Mouse (Mus musculus): ENCODE measurements around the gene Trio. TPM values are rescaled to one million over a fixed set of nuclear protein-coding genes. Genes with fewer than 3 reads are reported as not detected.

Gene Trio
- polyA plus RNA-seq, 1 experiment from 2014 or later = 14.0 TPM

- Histone ChIP-seq H3K4me1 (replicated peaks; ENCODE audit: control insufficient read depth, insufficient read depth, low read length) (peaks cover 8% of the 10 kb centered on the region; the same call in 1 of the 2 replicates), H3K4me2 (no peak overlapping the region), H3K27me3 (replicated peaks; ENCODE audit: control insufficient read depth, insufficient read depth, low read length) (no peaks in the 10 kb centered on the region), H3K9ac (ENCODE audit: low read depth, low read length) (no peak overlapping the region), H3K27ac (ENCODE audit: low read depth, low read length) (no peak overlapping the region), H3K4me3 (ENCODE audit: low read depth, low read length) (no peak overlapping the region), H3K9me3 (ENCODE audit: control insufficient read depth, low read length) (no peaks in the 10 kb centered on the region), H3K36me3 (ENCODE audit: control insufficient read depth, insufficient read depth, low read length) (no peaks in the 10 kb centered on the region; the same call in 1 of the 2 replicates)
- ATAC-seq (replicated peaks; ENCODE audit: low FRiP score) = no peak
- DNase-seq (ENCODE audit: low spot score) = no peak
- WGBS = 88% methylated on average over 11 of the region's 11 CpGs
These were observed 162.7 kb downstream of the Trio start for GRCm38 (mm10) chr15:27862949-27863348.

GRCm38 (mm10) chr15:27860439-27860838 lies 165.2 kb downstream of the Trio start:
- Histone ChIP-seq H3K27ac (ENCODE audit: low read depth, low read length) (no peak overlapping the region), H3K9ac (ENCODE audit: low read depth, low read length) (no peak overlapping the region), H3K9me3 (ENCODE audit: control insufficient read depth, low read length) (no peaks in the 10 kb centered on the region), H3K4me2 (no peak overlapping the region), H3K4me3 (ENCODE audit: low read depth, low read length) (no peak overlapping the region), H3K27me3 (replicated peaks; ENCODE audit: control insufficient read depth, insufficient read depth, low read length) (no peaks in the 10 kb centered on the region), H3K4me1 (replicated peaks; ENCODE audit: control insufficient read depth, insufficient read depth, low read length) (peaks cover 20% of the 10 kb centered on the region), H3K36me3 (ENCODE audit: control insufficient read depth, insufficient read depth, low read length) (no peaks in the 10 kb centered on the region; the same call in 1 of the 2 replicates)
- no peak for DNase-seq (ENCODE audit: low spot score)
- no peak for ATAC-seq (replicated peaks; ENCODE audit: low FRiP score)
- 88% methylated on average over 14 of the region's 14 CpGs for WGBS

- Histone ChIP-seq H3K4me3 (ENCODE audit: low read depth, low read length) (no peak overlapping the region), H3K27me3 (replicated peaks; ENCODE audit: control insufficient read depth, insufficient read depth, low read length) (no peaks in the 10 kb centered on the region), H3K4me2 (no peak overlapping the region), H3K9ac (ENCODE audit: low read depth, low read length) (no peak overlapping the region), H3K9me3 (ENCODE audit: control insufficient read depth, low read length) (no peaks in the 10 kb centered on the region), H3K36me3 (ENCODE audit: control insufficient read depth, insufficient read depth, low read length) (no peaks in the 10 kb centered on the region; the same call in 1 of the 2 replicates), H3K4me1 (replicated peaks; ENCODE audit: control insufficient read depth, insufficient read depth, low read length) (peaks cover 18% of the 10 kb centered on the region), H3K27ac (ENCODE audit: low read depth, low read length) (no peak overlapping the region)
- ATAC-seq (replicated peaks; ENCODE audit: low FRiP score) (no peak), DNase-seq (ENCODE audit: low spot score) (no peak)
- 78% methylated on average over 1 of the region's 1 CpGs for WGBS
These were observed 166.1 kb downstream of the Trio start for GRCm38 (mm10) chr15:27859590-27859989.

GRCm38 (mm10) chr15:27859115-27859514 lies 166.5 kb downstream of the Trio start:
- H3K4me1 ChIP-seq (replicated peaks; ENCODE audit: control insufficient read depth, insufficient read depth, low read length) = peaks cover 15% of the 10 kb centered on the region
- H3K4me3 ChIP-seq (ENCODE audit: low read depth, low read length) = no peak overlapping the region
- H3K9ac ChIP-seq (ENCODE audit: low read depth, low read length) = no peak overlapping the region
- no peaks in the 10 kb centered on the region for H3K9me3 ChIP-seq (ENCODE audit: control insufficient read depth, low read length)
- ATAC-seq (replicated peaks; ENCODE audit: low FRiP score) = no peak
- H3K4me2 ChIP-seq = no peak overlapping the region
- no peaks in the 10 kb centered on the region for H3K27me3 ChIP-seq (replicated peaks; ENCODE audit: control insufficient read depth, insufficient read depth, low read length)
- WGBS = 51% methylated on average over 6 of the region's 6 CpGs
- H3K27ac ChIP-seq (ENCODE audit: low read depth, low read length) = no peak overlapping the region
- no peaks in the 10 kb centered on the region; the same call in 1 of the 2 replicates for H3K36me3 ChIP-seq (ENCODE audit: control insufficient read depth, insufficient read depth, low read length)
- no peak for DNase-seq (ENCODE audit: low spot score)

- H3K36me3 ChIP-seq (ENCODE audit: control insufficient read depth, insufficient read depth, low read length) = no peaks in the 10 kb centered on the region; the same call in 1 of the 2 replicates
- H3K27ac ChIP-seq (ENCODE audit: low read depth, low read length) = no peak overlapping the region
- DNase-seq (ENCODE audit: low spot score) = no peak
- no peak for ATAC-seq (replicated peaks; ENCODE audit: low FRiP score)
- no peak overlapping the region for H3K4me3 ChIP-seq (ENCODE audit: low read depth, low read length)
- WGBS = 80% methylated on average over 7 of the region's 7 CpGs
- H3K27me3 ChIP-seq (replicated peaks; ENCODE audit: control insufficient read depth, insufficient read depth, low read length) = no peaks in the 10 kb centered on the region
- H3K9ac ChIP-seq (ENCODE audit: low read depth, low read length) = no peak overlapping the region
- no peaks in the 10 kb centered on the region for H3K9me3 ChIP-seq (ENCODE audit: control insufficient read depth, low read length)
- peaks cover 15% of the 10 kb centered on the region for H3K4me1 ChIP-seq (replicated peaks; ENCODE audit: control insufficient read depth, insufficient read depth, low read length)
- H3K4me2 ChIP-seq = no peak overlapping the region
These were observed 167.3 kb downstream of the Trio start for GRCm38 (mm10) chr15:27858179-27858819.

- Histone ChIP-seq H3K4me2 (no peak overlapping the region; the same call in 1 of the 2 replicates), H3K4me3 (ENCODE audit: low read depth, low read length) (no peak overlapping the region), H3K36me3 (ENCODE audit: control insufficient read depth, insufficient read depth, low read length) (no peaks in the 10 kb centered on the region; the same call in 1 of the 2 replicates), H3K9me3 (ENCODE audit: control insufficient read depth, low read length) (no peaks in the 10 kb centered on the region), H3K27ac (ENCODE audit: low read depth, low read length) (no peak overlapping the region), H3K9ac (ENCODE audit: low read depth, low read length) (no peak overlapping the region), H3K4me1 (replicated peaks; ENCODE audit: control insufficient read depth, insufficient read depth, low read length) (peaks cover 15% of the 10 kb centered on the region), H3K27me3 (replicated peaks; ENCODE audit: control insufficient read depth, insufficient read depth, low read length) (no peaks in the 10 kb centered on the region)
- 83% methylated on average over 7 of the region's 7 CpGs for WGBS
- ATAC-seq (replicated peaks; ENCODE audit: low FRiP score) (no peak), DNase-seq (ENCODE audit: low spot score) (no peak)
These were observed 168.4 kb downstream of the Trio start for GRCm38 (mm10) chr15:27857242-27857641.

- H3K36me3 ChIP-seq (ENCODE audit: control insufficient read depth, insufficient read depth, low read length) = peaks cover 2% of the 10 kb centered on the region; the same call in 1 of the 2 replicates
- peak overlapping the region; percentile 67 for H3K4me2 ChIP-seq
- WGBS = 32% methylated on average over 29 of the region's 29 CpGs
- ATAC-seq (replicated peaks; ENCODE audit: low FRiP score) (peak; percentile 74), DNase-seq (ENCODE audit: low spot score) (peak; percentile 45)
- no peak overlapping the region; the same call in 1 of the 2 replicates for H3K27ac ChIP-seq (ENCODE audit: low read depth, low read length)
- H3K9ac ChIP-seq (ENCODE audit: low read depth, low read length) = peak overlapping the region; percentile 59
- H3K9me3 ChIP-seq (ENCODE audit: control insufficient read depth, low read length) = no peaks in the 10 kb centered on the region
- peaks cover 15% of the 10 kb centered on the region for H3K4me1 ChIP-seq (replicated peaks; ENCODE audit: control insufficient read depth, insufficient read depth, low read length)
- H3K4me3 ChIP-seq (ENCODE audit: low read depth, low read length) = peak overlapping the region; percentile 33
- no peaks in the 10 kb centered on the region for H3K27me3 ChIP-seq (replicated peaks; ENCODE audit: control insufficient read depth, insufficient read depth, low read length)
These were observed 169.4 kb downstream of the Trio start for GRCm38 (mm10) chr15:27856050-27856787.

GRCm38 (mm10) chr15:27851312-27851711 lies 174.3 kb downstream of the Trio start:
- Histone ChIP-seq H3K4me2 (no peak overlapping the region), H3K9me3 (ENCODE audit: control insufficient read depth, low read length) (no peaks in the 10 kb centered on the region), H3K27ac (ENCODE audit: low read depth, low read length) (no peak overlapping the region), H3K27me3 (replicated peaks; ENCODE audit: control insufficient read depth, insufficient read depth, low read length) (no peaks in the 10 kb centered on the region), H3K4me3 (ENCODE audit: low read depth, low read length) (no peak overlapping the region), H3K4me1 (replicated peaks; ENCODE audit: control insufficient read depth, insufficient read depth, low read length) (peaks cover 6% of the 10 kb centered on the region), H3K36me3 (ENCODE audit: control insufficient read depth, insufficient read depth, low read length) (peaks cover 6% of the 10 kb centered on the region; the same call in 1 of the 2 replicates), H3K9ac (ENCODE audit: low read depth, low read length) (no peak overlapping the region)
- ATAC-seq (replicated peaks; ENCODE audit: low FRiP score) (no peak), DNase-seq (ENCODE audit: low spot score) (no peak)
- WGBS = 82% methylated on average over 6 of the region's 6 CpGs

All from liver, embryonic 11.5 days (tissue).